Mouse (Mus musculus): Measurements from ENCODE around the gene Usp53.
"Not testable (repeated sequence)": the region's sequence is repeated elsewhere in the genome, so short reads cannot be mapped to it uniquely, and the experiment has no call there.

The Usp53 gene

GRCm38 (mm10) chr3:122943387-122943890 is 40.9 kb downstream of the Usp53 start:
- DNase-seq, result no peak

DNA sequence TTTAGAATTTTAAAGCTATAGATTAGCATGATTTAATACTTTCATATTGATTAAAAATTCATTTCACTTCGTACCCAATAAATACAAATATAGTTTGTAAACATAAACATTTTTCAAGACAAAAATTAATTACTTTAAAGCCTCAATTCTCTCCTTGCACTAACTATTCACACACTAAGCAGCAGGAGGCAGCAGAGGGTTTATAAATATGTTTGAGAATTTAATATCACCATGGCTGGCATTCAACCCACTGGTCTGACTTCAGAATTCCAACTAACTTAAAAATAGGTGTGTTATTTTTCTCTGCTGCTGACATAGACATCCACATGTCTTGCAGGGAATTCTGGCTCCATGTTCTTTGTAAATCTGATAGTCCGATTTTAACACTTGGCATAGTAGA is 45.1 kb downstream of the Usp53 start:
- DNase-seq, result peak; percentile 50

DNA sequence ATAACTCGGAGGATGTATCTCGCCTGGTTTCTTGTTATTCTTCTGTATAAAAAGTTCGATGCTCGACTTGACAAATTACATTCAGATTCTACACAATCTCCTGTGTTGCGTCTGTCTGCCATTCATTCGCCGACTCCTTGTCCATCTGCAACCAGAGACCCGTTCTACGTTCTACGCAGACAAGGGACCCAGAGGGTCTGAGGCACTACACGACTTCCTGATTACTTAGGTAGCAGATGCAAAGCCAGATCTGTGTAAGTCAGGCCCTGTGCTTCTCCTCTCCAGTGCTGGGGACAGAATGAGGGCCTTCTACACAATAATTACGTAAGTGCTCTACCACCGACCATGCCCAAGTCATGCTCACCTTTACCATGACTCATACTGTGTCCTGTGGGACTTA is 47.1 kb downstream of the Usp53 start:
- not testable (repeated sequence) for DNase-seq

DNA sequence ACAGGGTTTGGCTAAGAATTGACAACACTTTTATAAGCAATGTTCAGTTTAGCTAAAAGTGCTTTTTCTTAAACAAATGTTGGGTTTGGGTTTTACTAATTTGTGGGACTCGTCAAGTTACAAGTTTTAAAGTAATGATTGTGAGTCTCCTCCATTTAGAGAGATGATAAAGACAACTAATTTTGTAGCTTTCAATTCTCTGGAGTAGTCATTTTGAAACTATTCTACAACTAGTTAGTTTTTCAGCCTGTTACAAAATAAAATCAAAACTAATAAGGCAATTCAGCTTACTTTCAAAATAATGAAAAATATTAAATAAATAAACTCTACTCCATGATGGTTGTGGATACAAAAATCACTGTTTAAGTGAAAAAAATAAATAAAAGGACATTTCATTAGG is 51.8 kb downstream of the Usp53 start:
- DNase-seq, result no peak

- no peak for DNase-seq
Measured at GRCm38 (mm10) chr3:122929723-122930122, 54.6 kb downstream of the Usp53 start.

DNA sequence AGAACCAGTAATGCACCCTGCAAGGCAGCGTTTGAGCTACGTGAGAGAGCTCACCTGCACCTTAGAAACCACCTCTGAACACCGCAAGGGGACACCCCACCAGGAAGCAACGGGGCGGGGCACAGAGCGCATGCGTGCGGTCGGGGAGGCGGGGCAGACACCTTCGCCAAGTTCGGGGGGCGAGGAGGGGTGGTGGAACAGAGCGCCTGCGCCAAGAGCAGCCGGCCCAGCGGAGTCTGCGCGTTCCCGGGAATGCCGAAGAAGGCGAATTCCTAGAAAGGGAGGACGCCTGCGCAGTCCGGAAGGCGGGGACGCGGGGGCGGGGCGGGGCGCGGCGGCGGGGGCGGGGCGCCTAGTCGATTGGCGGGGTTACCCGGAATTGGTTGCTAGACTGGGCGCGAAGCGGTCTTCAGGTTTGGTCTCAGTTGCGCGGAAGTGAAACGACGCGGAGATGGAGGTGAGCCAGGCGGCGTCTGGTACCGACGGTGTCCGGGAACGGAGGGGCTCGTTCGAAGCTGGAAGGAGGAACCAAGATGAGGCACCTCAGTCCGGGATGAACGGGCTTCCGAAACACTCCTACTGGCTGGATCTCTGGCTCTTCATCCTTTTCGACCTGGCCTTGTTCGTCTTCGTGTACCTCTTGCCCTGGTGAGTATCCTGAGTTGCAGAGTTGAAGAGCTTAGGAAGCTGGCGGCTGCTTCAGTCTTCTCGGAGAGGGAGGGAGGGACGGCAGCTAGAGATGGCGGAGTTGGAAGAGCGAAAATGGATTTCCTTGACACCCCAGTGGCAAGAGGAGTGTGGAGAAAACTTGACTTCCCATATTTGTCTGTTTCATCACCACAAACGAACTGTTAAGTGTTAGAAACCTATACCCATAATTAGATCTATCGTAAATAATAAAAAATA is 60.0 kb downstream of the Usp53 start, which contains the start of gene 1810037I17Rik:
Gene 1810037I17Rik, plus strand, starts transcription at position 195 of the 906 bp plus-strand sequence.
- peak; percentile 97 for DNase-seq

DNA sequence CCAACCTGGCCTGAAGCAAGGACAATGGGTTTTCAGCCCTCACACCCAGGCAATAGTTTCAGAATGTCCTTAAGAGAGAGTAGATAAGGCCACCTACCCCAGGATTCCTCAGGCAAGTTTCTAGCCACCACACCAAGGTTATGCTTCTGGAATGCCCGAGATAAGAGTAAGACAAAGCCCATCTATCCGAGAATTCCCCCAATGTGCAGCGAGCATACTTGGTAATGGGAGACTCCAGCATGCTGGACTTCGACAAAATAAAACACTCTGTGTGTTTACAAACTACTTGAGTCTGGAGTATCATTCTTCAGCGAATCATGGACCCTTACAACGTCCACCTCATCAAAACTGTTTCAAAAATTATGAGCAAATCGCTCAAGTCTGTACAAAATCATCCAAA is 61.2 kb downstream of the Usp53 start:
- no peak for DNase-seq

GRCm38 (mm10) chr3:122921676-122922527 is 62.4 kb downstream of the Usp53 start:
- peak; percentile 65 for DNase-seq

DNA sequence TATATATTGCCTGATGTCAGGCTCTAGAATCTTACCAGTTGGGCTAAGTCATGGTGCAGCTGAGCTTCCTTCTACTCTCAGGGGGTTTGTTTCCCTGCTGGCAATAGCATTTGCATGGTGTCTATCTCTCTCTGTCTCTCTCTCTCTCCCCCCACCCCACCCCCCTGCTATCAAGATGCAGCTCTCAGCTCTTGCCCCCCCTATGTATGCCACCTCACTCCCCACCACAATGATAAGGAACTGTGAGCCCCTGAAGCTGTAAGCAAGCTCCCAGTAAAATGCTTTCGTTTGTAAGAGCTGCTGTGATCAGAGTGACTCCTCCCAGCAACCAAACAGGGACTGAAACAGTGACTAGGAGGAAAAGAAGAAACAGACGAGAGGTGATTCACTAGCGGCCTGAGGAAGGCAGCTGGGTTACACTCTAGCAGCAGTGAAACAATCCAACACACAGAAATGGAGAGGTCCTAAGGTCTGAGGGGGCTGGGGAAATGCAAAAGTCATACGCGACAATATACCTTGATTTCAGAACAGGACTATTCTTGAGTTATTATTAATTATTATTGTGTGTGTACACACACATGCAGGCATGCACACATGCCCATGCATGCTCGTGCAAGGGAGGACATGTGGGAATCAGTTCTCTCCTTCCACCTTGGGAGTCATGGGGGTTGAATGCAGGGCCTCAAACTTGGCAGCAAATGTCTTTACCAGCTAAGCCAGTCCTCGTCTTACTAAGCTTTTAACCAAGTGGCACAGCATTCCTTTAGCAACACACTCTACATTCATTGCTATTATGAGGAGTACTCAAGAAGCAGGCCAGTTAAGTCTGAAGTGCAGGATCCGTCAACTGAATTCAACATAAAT is 63.5 kb downstream of the Usp53 start:
- DNase-seq, result no peak

DNA sequence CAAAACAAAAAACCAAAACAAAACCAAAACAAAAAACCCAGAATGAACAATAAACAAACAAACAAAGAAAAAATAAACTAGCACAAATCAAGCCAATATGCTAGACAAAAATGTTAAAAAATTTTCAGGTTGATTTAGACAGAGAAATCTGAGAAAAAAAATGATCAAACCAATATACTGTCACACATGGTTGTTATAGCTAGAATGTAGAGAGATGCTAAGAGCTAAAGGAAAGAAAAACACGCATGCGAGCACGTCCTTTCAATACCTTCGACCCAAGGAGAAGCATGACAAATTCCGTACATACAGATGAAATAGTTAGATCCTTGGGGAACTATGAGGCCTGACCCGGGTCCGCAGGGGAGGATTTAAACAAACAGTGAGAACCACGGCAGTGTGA is 65.0 kb downstream of the Usp53 start, which contains the start of gene Gm10959:
Gene Gm10959, minus strand, starts transcription at position 101 of the 400 bp plus-strand sequence.
- no peak for DNase-seq

DNA sequence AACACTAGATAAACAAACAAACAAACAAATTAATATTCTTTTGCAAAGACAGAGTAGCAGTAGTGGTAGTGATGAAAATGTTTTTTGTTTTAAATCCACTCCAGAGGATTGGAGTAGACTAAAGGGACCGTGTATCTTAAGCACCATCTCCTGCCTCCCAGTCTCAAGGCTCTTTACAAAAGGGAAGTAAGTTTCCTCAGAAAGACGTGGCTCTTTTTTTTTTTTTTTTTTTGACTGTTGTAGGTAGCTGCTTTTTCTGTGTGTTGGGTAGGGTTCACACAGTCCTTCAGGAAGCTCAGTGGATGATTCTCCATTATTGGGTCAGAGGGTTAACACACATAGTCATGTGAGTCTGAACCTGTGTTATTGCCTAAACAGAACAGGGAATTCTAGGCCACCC is 65.6 kb downstream of the Usp53 start:
- DNase-seq, result no peak

- DNase-seq, result no peak
Measured at GRCm38 (mm10) chr3:122916191-122916680, 68.1 kb downstream of the Usp53 start.

- DNase-seq, result no peak
Measured at GRCm38 (mm10) chr3:122915493-122915892, 68.8 kb downstream of the Usp53 start.

GRCm38 (mm10) chr3:122907841-122908240 is 76.5 kb downstream of the Usp53 start:
- DNase-seq, result no peak

- DNase-seq, result peak; percentile 48
Measured at GRCm38 (mm10) chr3:122903746-122904433, 80.4 kb downstream of the Usp53 start.

GRCm38 (mm10) chr3:122898254-122898653 is 86.1 kb downstream of the Usp53 start:
- no peak for DNase-seq

DNA sequence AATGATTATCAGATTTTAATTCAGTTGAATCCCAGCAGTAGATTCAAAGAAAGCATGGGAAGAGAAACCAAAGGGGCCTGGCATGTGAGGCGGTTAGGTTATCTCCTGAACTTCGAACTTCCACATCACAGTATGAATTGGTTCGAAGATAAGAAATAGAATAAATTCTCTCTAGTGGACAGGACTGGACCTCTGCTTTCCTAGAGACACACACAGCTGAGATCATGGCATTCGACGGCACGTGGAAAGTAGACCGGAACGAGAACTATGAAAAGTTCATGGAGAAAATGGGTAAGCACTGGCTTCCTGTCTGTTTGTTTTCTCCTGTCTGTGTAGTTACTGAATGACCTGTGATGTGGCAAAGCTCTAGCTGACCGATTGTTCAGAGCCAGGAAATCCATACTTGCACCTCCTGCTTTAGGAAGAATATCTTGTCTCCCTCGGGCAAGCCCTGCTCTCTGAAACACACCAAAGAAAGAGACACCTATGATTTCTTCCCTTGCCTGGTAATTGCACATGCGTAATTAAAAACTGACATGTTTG is 89.0 kb downstream of the Usp53 start:
- DNase-seq, result no peak

DNA sequence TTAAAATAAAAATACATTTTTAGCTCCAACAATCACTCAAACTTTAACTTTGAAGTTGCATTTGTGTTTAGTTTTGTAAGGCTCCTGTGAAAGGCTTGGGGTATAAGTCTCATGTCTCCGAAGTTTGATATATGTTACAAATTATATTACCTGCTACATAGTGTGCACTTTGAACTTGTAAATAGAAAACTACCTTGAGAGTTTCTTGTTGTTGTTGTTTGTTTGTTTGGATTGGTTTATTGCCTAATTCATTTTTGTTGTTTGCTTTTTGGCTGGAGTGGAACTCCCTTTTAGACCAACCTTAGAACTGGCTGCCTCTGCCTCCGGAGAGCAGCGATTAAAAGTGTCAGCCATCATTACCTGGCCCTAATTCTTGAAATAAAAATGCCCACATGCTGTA is 89.5 kb downstream of the Usp53 start, which contains the start of gene Fabp2:
Gene Fabp2, plus strand, starts transcription at position 301 of the 400 bp plus-strand sequence.
- DNase-seq, result no peak

DNA sequence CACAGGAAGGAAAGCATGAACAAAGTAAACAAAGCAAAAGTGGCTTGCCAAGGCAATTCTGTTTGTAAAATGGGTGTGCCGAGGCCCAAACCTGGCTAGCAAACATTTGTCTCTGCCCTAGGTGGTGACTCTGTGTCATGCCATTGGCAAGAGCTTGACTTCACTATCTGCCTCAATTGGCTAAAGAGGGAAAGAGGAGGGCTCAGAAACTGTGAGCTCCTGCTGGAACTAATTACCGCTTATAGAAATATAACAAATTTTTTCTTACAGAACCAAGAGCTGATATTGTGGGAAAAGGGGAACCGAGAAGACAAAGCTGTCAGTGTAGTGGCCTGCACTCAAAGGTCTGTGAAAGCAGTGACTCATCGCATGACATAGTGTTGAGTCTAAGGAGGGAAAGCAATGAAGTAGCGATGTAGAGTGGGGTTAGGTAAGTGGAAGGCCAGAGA is 95.9 kb downstream of the Usp53 start:
- DNase-seq, result no peak

GRCm38 (mm10) chr3:122887505-122888301 is 96.6 kb downstream of the Usp53 start:
- no peak for DNase-seq
